Mouse (Mus musculus) forebrain, embryonic 13.5 days (tissue): ENCODE measurements at regions not wholly inside any gene's neighbourhood (a gene's known extent, or its start where the extent isn't known, plus 50 kb on each side); places are given as distances from the start of the nearest gene placed in this dataset.
"Not testable (repeated sequence)": the region's sequence is repeated elsewhere in the genome, so short reads cannot be mapped to it uniquely, and the experiment has no call there.

Experiments
- ATAC-seq: fragments of 200-750 bp; cut with Nextera tagmentation; 2 replicates; pipeline ENCODE4 v1.8.0; 2017
- H3K27ac ChIP-seq: fragments of 300-500 bp; sonication (generic); 2 replicates; pipeline ENCODE4 v1.5.1; 2015; ENCODE audit warnings: inconsistent platforms, mild to moderate bottlenecking, moderate library complexity
- H3K27me3 ChIP-seq: fragments of 300-500 bp; sonication (generic); 2 replicates; pipeline ENCODE4 v1.6.1; 2015; ENCODE audit warnings: mild to moderate bottlenecking, inconsistent platforms
- H3K36me3 ChIP-seq: fragments of 300-500 bp; sonication (generic); 2 replicates; pipeline ENCODE4 v1.6.1; 2015; ENCODE audit warnings: mild to moderate bottlenecking, inconsistent platforms; ENCODE audit not compliant: poor library complexity, severe bottlenecking
- H3K4me1 ChIP-seq: fragments of 300-500 bp; sonication (generic); 2 replicates; pipeline ENCODE4 v1.6.1; 2015; ENCODE audit warnings: inconsistent platforms
- H3K4me2 ChIP-seq: fragments of 300-500 bp; sonication (generic); 2 replicates; pipeline ENCODE4 v1.6.1; 2015; ENCODE audit warnings: inconsistent platforms, mild to moderate bottlenecking, moderate library complexity
- H3K4me3 ChIP-seq: fragments of 300-500 bp; sonication (generic); 2 replicates; pipeline ENCODE4 v1.5.1; 2015; ENCODE audit warnings: mild to moderate bottlenecking, inconsistent platforms
- H3K9ac ChIP-seq: fragments of 300-500 bp; sonication (generic); 2 replicates; pipeline ENCODE4 v1.6.1; 2015; ENCODE audit warnings: mild to moderate bottlenecking, inconsistent platforms
- H3K9me3 ChIP-seq: fragments of 300-500 bp; sonication (generic); replicated peaks from 2 replicates; pipeline ENCODE4 v1.6.1; 2016; ENCODE audit warnings: inconsistent platforms
- WGBS: fragments of 180-500 bp; shearing (Covaris S2); methylation state at CpG from one replicate; pipeline ENCODE4 v1.1.7; 2015; 5-methylcytosine and 5-hydroxymethylcytosine counted together

- H3K27ac ChIP-seq, H3K9me3 ChIP-seq, H3K4me2 ChIP-seq, H3K9ac ChIP-seq, H3K27me3 ChIP-seq, H3K4me1 ChIP-seq, ATAC-seq, H3K4me3 ChIP-seq, H3K36me3 ChIP-seq: not testable (repeated sequence)
- 74% methylated on average over 21 of the region's 21 CpGs for WGBS
Measured at GRCm38 (mm10) chrX:103129347-103129746, 57.1 kb downstream of the Nap1l2 start.

GRCm38 (mm10) chrX:103109181-103109580 is 77.3 kb downstream of the Nap1l2 start:
- Histone ChIP-seq H3K4me1 (no peaks in the 10 kb centered on the region), H3K9ac (no peak overlapping the region), H3K27ac (no peak overlapping the region), H3K4me3 (no peak overlapping the region), H3K9me3 (no peaks in the 10 kb centered on the region), H3K36me3 (no peaks in the 10 kb centered on the region), H3K27me3 (no peaks in the 10 kb centered on the region; the same call in 1 of the 2 replicates), H3K4me2 (no peak overlapping the region)
- 9% methylated on average over 1 of the region's 1 CpGs for WGBS
- ATAC-seq = 0 out of 2 replicates have a peak, but pooled peaks have one; percentile 19

GRCm38 (mm10) chrX:103067730-103068621 is 118.5 kb downstream of the Nap1l2 start:
- H3K4me1 ChIP-seq, H3K4me2 ChIP-seq, H3K9ac ChIP-seq, H3K36me3 ChIP-seq, H3K27ac ChIP-seq, H3K9me3 ChIP-seq, H3K27me3 ChIP-seq, H3K4me3 ChIP-seq: not testable (repeated sequence)
- WGBS = no CpG with 5 or more reads among the region's 50 CpGs
- ATAC-seq = peak; percentile 86

GRCm38 (mm10) chrX:103067107-103067506 is 119.3 kb downstream of the Nap1l2 start:
- H3K9ac ChIP-seq, H3K4me3 ChIP-seq, H3K36me3 ChIP-seq, H3K27ac ChIP-seq, H3K27me3 ChIP-seq, H3K4me2 ChIP-seq, H3K9me3 ChIP-seq, H3K4me1 ChIP-seq: not testable (repeated sequence)
- no CpG with 5 or more reads among the region's 45 CpGs for WGBS
- peak; percentile 20 for ATAC-seq

- Histone ChIP-seq H3K4me3 (peak overlapping the region; percentile 30), H3K27me3 (peaks cover 11% of the 10 kb centered on the region), H3K36me3 (no peaks in the 10 kb centered on the region), H3K27ac (no peak overlapping the region), H3K4me2 (peak overlapping the region; percentile 47), H3K9me3 (no peaks in the 10 kb centered on the region), H3K4me1 (no peaks in the 10 kb centered on the region), H3K9ac (peak overlapping the region; percentile 40; the same call in 1 of the 2 replicates)
- 24% methylated on average over 19 of the region's 22 CpGs for WGBS
- peak; percentile 83 for ATAC-seq
Measured at GRCm38 (mm10) chrX:103026256-103027028, 98.3 kb downstream of the 1700018G05Rik start.

- H3K4me1 ChIP-seq, H3K9me3 ChIP-seq, H3K36me3 ChIP-seq, H3K27ac ChIP-seq, H3K4me3 ChIP-seq, ATAC-seq, H3K9ac ChIP-seq: not testable (repeated sequence)
- WGBS = 26% methylated on average over 3 of the region's 3 CpGs
- Histone ChIP-seq H3K27me3 (peaks cover 11% of the 10 kb centered on the region), H3K4me2 (peak overlapping the region; percentile 47)
Measured at GRCm38 (mm10) chrX:103025495-103025894, 97.3 kb downstream of the 1700018G05Rik start.

GRCm38 (mm10) chrX:103013425-103014057 is 85.4 kb downstream of the 1700018G05Rik start:
- no CpG with 5 or more reads among the region's 61 CpGs for WGBS
- not testable (repeated sequence) for H3K9me3 ChIP-seq, H3K4me3 ChIP-seq, H3K4me2 ChIP-seq, H3K27me3 ChIP-seq, H3K9ac ChIP-seq, H3K27ac ChIP-seq, H3K36me3 ChIP-seq, H3K4me1 ChIP-seq
- ATAC-seq = peak; percentile 34; the same call in 1 of the 2 replicates

- H3K4me1 ChIP-seq, H3K36me3 ChIP-seq, H3K9me3 ChIP-seq, H3K27me3 ChIP-seq, H3K27ac ChIP-seq, H3K9ac ChIP-seq, H3K4me2 ChIP-seq, H3K4me3 ChIP-seq: not testable (repeated sequence)
- ATAC-seq = peak; percentile 91
- WGBS = no CpG with 5 or more reads among the region's 56 CpGs
Measured at GRCm38 (mm10) chrX:103012298-103013243, 84.4 kb downstream of the 1700018G05Rik start.

- not testable (repeated sequence) for H3K27ac ChIP-seq, H3K4me1 ChIP-seq, H3K4me2 ChIP-seq, ATAC-seq, H3K36me3 ChIP-seq, H3K27me3 ChIP-seq, H3K9ac ChIP-seq, H3K9me3 ChIP-seq, H3K4me3 ChIP-seq
- WGBS = 100% methylated on average over 1 of the region's 3 CpGs
Measured at GRCm38 (mm10) chrX:102993956-102994355, 65.8 kb downstream of the 1700018G05Rik start.
